Mouse (Mus musculus): ENCODE data around the gene Slc36a4.

DNA sequence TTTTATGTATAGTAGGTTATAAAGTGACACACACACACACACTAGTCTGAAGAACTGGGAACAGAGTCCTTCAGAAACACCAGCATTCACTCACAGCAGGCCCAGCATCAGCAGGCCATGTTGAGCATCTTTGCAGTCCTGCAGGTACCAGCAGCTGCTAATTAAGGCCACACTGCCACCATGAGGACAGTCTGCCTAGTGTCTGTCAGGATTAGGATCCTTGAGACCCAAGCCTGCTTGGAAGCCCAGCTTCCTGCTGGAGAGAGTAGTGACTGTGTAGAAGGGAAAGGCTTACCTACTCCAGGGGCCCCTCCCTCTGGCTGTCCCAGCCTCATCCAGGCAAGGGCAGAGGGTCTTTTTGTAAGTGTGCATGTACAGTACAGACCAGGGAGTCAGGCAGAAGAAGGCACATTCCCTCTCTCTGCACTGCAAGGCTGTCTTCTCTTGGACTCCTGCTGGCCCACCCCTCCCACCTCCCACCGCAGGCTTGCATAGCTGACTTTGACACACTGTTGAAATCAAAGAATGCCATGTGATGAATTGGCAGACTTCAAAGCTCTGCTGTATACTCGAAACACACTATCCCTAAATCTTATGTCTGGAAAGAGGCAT is 27.6 kb upstream of the Slc36a4 start:
- no peak for TF ChIP-seq POLR2A (IDR thresholded peaks at IDR 0.05; ENCODE audit: extremely low read depth, insufficient read depth, low read length)
- peak; percentile 95 for TF ChIP-seq CTCF (IDR thresholded peaks at IDR 0.05; ENCODE audit: extremely low read depth, insufficient read depth, low read length)

All from cortical plate, adult 2 months (tissue).